Mouse (Mus musculus) olfactory bulb, adult 2 months (tissue): Measurements from ENCODE around the gene Rps6kb2.

Experiments used
- CTCF ChIP-seq: fragments of 200-500 bp; IDR thresholded peaks from 2 replicates; pipeline ENCODE4 v1.5.1; 2012; ENCODE audit warnings: low read depth, mild to moderate bottlenecking, low read length, moderate library complexity; ENCODE audit not compliant: insufficient read depth
- POLR2A ChIP-seq: fragments of 200-500 bp; IDR thresholded peaks from 2 replicates; pipeline ENCODE4 v1.6.1; 2012; ENCODE audit warnings: mild to moderate bottlenecking, low read depth, low read length, moderate library complexity; ENCODE audit not compliant: insufficient read depth

GRCm38 (mm10) chr19:4145936-4146335 lies 17.2 kb downstream of the Rps6kb2 start:
- TF ChIP-seq CTCF (no peak), POLR2A (no peak)
